Mouse (Mus musculus): ENCODE measurements around the gene Snapc3. TPM values are rescaled to one million over a fixed set of nuclear protein-coding genes. Genes with fewer than 3 reads are reported as not detected.

The Snapc3 gene
- polyA plus RNA-seq (2015; fragmentation: Illumina TruSeq; extraction: RNeasy Lipid Tissue Mini Kit (QIAGEN cat#74804); ENCODE audit: insufficient read depth, low replicate concordance) = 48.9 TPM

DNA sequence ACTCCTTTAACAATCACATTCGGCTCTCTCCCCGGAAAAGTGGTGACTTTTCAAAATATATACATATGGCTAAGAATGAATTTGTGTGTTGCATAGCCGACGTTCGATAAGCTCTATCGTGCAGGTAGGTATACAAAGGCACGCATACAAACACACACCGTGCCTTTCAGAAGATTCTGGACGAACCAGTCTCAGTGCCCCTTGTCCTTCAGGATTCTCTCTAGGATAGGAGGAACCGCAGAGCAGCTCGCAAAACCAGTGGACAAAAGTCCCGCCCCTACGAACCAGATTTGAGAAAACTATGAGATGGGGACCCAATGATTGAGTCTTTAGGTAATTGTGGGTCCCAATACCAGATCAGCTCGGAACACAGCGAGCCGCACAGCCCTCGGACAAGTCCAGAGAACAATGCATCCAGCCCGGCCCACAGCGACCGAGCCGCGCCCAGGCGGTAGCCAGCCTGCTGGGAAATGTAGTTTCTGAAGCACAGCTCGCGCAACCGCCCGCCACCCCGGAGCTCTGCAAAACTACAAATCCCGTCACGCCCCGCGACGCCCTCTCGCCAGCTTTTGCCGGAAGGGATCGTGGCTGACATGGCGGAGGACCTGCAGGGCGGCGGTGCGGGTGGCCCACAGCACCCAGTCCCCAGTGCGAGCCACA is at the start of gene Snapc3:
TSS of gene Snapc3 (plus strand) at position 565 of the 660 bp plus-strand sequence.

DNA sequence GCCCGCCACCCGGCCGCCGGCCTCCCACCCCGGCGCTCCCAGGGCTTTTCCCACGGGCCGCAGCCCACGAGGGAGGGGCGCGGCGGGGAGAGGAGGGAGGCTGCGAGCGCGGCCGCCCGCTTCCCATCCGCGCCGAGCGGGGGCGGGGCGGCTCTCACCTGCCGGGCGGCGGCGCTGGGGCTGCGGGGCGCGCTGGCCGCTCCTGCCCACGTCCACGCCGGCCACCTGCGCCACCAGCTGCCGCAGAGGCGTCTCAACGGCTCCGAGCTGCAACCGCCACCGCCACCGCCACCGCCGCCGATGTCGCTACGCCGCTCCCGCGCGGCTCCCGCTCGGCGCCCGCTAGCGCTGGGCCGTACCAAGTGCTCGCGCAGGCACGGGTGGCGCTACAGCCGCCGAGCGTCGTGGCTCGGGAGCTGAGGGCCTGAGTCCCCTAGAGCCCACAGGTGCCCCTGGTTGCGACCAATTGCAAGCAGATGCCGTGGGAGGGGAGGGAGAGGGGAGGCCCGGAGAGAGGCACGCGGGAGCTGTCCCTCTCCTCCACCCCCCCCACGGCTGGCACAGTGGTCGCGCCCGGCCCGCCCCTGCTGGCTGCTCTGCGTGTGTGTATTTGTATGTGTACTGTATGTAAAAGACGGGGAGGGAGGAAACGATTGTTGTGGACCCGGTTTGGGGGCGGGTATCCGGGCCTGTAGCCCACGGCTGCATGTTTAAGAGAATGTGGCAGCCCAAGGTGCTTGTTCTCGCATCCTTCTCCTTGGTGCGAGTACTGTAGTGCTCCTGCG is 68.8 kb downstream of the Snapc3 start, which contains the start of gene Psip1:
TSS of gene Psip1 (minus strand) at position 343 of the 785 bp plus-strand sequence.

Other genes starting within 250 kb of the Snapc3 start
- gene Ttc39b, start 93.5 kb upstream of the Snapc3 start, polyA plus RNA-seq (2015; fragmentation: Illumina TruSeq; extraction: RNeasy Lipid Tissue Mini Kit (QIAGEN cat#74804); ENCODE audit: insufficient read depth, low replicate concordance) = 28.2 TPM
- 138 TPM for gene Psip1, start 68.7 kb downstream of the Snapc3 start, polyA plus RNA-seq (2015; fragmentation: Illumina TruSeq; extraction: RNeasy Lipid Tissue Mini Kit (QIAGEN cat#74804); ENCODE audit: insufficient read depth, low replicate concordance)
- gene Ccdc171, start 107.8 kb downstream of the Snapc3 start, polyA plus RNA-seq (2015; fragmentation: Illumina TruSeq; extraction: RNeasy Lipid Tissue Mini Kit (QIAGEN cat#74804); ENCODE audit: insufficient read depth, low replicate concordance) = 11.3 TPM

Measured in spleen, adult 10 weeks (tissue).